Mouse (Mus musculus) hindbrain, embryonic 13.5 days (tissue): ENCODE results near the gene Arl15. TPM values are rescaled to one million over a fixed set of nuclear protein-coding genes. Genes with fewer than 3 reads are reported as not detected.

Source experiments
- ATAC-seq: fragments of 200-750 bp; cut with Nextera tagmentation; 2 replicates; pipeline ENCODE4 v1.8.0; 2017; ENCODE audit warnings: moderate TSS enrichment; ENCODE audit not compliant: low FRiP score
- H3K27ac ChIP-seq: fragments of 300-500 bp; sonication (generic); 2 replicates; pipeline ENCODE4 v1.5.1; 2015; ENCODE audit warnings: inconsistent platforms, mild to moderate bottlenecking, moderate library complexity
- H3K27me3 ChIP-seq: fragments of 300-500 bp; sonication (generic); 2 replicates; pipeline ENCODE4 v1.6.1; 2015; ENCODE audit warnings: mild to moderate bottlenecking, inconsistent platforms
- H3K36me3 ChIP-seq: fragments of 300-500 bp; sonication (generic); 2 replicates; pipeline ENCODE4 v1.6.1; 2015; ENCODE audit warnings: mild to moderate bottlenecking, inconsistent platforms
- H3K4me1 ChIP-seq: fragments of 300-500 bp; sonication (generic); replicated peaks from 2 replicates; pipeline ENCODE4 v1.6.1; 2015; ENCODE audit warnings: inconsistent platforms
- H3K4me2 ChIP-seq: fragments of 300-500 bp; sonication (generic); 2 replicates; pipeline ENCODE4 v1.6.1; 2015; ENCODE audit warnings: inconsistent platforms, mild to moderate bottlenecking, moderate library complexity
- H3K4me3 ChIP-seq: fragments of 300-500 bp; sonication (generic); 2 replicates; pipeline ENCODE4 v1.5.1; 2015; ENCODE audit warnings: mild to moderate bottlenecking, inconsistent platforms
- H3K9ac ChIP-seq: fragments of 300-500 bp; sonication (generic); 2 replicates; pipeline ENCODE4 v1.6.1; 2015; ENCODE audit warnings: mild to moderate bottlenecking, inconsistent platforms
- H3K9me3 ChIP-seq: fragments of 300-500 bp; sonication (generic); 2 replicates; pipeline ENCODE4 v1.6.1; 2016; ENCODE audit warnings: inconsistent platforms
- WGBS: fragments of 180-500 bp; shearing (Covaris S2); methylation state at CpG from one replicate; pipeline ENCODE4 v1.1.7; 2015; 5-methylcytosine and 5-hydroxymethylcytosine counted together
- polyA plus RNA-seq: library from polyadenylated mRNA; unstranded; fragments of >200 nt; fragmentation: Nextera tagmentation; extraction: Ambion mirVana; gene quantifications from 2 replicates; pipeline ENCODE4 v1.2.1, GENCODE M21; 2015

Arl15 gene
- polyA plus RNA-seq, 1 experiment from 2014 or later: 17.3 TPM

DNA sequence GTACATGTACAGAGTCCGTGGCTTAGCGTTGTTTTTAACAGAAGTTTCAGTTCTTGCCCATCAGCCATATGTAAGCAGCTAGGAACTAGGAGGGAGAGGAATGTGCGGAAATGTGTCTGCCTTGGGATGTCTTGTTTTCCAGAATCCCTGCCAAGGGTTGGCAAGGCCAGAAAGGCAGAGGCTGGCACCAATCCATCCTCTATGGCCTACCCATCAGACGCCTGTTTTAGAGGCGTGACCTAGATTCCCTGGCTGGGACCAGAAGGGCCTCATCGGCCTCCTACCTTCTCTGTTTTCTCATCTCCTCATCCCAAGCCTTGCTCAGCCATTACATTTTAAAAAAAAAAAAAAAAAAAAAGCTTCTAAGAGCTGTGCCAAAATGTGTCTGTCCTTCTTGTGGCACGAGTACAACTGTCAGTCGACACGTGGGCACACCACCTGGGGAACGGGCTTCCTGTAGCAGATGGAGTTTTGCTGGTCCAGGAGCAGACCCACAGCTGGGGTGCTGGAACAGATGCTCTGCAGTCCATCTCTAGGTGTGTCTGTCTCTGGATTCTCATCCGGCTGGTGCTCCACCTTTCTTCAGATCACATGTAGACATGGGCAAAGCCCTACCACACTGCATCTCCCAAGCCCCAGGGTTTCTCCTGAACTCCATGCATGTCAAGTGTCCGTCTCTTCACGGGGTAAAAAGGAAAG is 192.7 kb downstream of the Arl15 start:
- no peaks in the 10 kb centered on the region for H3K9me3 ChIP-seq
- H3K4me2 ChIP-seq: no peak overlapping the region
- H3K27me3 ChIP-seq: no peaks in the 10 kb centered on the region
- ATAC-seq: peak; percentile 65
- H3K27ac ChIP-seq: no peak overlapping the region
- 0 out of 2 replicates have a peak, but pooled peaks cover 3% of the 10 kb centered on the region for H3K36me3 ChIP-seq
- peaks cover 6% of the 10 kb centered on the region for H3K4me1 ChIP-seq
- H3K4me3 ChIP-seq: no peak overlapping the region
- no peak overlapping the region for H3K9ac ChIP-seq
- 76% methylated on average over 13 of the region's 13 CpGs for WGBS

DNA sequence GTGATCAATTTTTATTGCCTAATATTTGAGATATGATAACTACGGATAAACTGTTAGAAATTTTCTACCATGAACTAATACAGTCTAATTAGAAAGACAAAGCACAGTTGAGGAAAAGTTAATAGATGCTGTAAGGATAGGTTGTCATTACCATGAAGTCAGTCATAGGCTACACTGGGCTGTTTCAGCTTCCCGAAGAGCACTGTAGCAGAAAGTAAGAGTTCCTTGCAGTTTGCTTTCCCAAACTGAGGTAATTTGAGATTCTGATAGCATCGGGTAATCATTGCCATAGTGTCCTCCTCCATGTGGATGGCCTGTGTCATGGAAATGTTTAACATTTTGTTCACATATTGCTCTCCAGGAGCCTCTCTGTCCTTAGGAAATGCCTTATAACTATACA is 195.9 kb downstream of the Arl15 start:
- Histone ChIP-seq H3K36me3 (0 out of 2 replicates have a peak, but pooled peaks cover 3% of the 10 kb centered on the region), H3K4me3 (no peak overlapping the region), H3K9ac (no peak overlapping the region), H3K27ac (no peak overlapping the region), H3K9me3 (no peaks in the 10 kb centered on the region), H3K27me3 (no peaks in the 10 kb centered on the region), H3K4me1 (peaks cover 2% of the 10 kb centered on the region; the same call in 1 of the 2 replicates), H3K4me2 (no peak overlapping the region)
- WGBS: 86% methylated on average over 3 of the region's 3 CpGs
- ATAC-seq: no peak

DNA sequence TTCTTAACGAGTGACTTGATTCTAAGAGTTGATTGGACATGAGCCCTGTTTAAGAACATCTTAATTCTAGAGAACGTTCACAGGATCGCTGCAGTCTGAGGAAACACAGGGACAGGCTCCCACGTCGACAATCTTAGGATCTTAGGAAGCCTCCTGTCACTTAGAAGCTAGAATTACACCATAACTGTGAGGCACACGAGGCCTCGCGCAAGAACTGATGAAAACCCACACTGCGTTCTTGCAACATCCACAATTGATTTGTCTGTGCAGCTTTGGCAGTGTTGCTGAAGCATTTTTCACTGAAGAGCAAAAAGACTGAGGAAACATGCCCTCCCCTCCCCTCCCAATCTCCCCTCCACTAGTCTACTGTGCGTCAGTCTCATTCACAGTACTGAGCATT is 196.4 kb downstream of the Arl15 start:
- WGBS: 76% methylated on average over 10 of the region's 10 CpGs
- no peak overlapping the region for H3K27ac ChIP-seq
- no peaks in the 10 kb centered on the region for H3K9me3 ChIP-seq
- 0 out of 2 replicates have a peak, but pooled peaks cover 3% of the 10 kb centered on the region for H3K36me3 ChIP-seq
- H3K4me3 ChIP-seq: no peak overlapping the region
- H3K27me3 ChIP-seq: no peaks in the 10 kb centered on the region
- H3K4me2 ChIP-seq: no peak overlapping the region
- no peak for ATAC-seq
- H3K4me1 ChIP-seq: peaks cover 6% of the 10 kb centered on the region
- no peak overlapping the region for H3K9ac ChIP-seq

DNA sequence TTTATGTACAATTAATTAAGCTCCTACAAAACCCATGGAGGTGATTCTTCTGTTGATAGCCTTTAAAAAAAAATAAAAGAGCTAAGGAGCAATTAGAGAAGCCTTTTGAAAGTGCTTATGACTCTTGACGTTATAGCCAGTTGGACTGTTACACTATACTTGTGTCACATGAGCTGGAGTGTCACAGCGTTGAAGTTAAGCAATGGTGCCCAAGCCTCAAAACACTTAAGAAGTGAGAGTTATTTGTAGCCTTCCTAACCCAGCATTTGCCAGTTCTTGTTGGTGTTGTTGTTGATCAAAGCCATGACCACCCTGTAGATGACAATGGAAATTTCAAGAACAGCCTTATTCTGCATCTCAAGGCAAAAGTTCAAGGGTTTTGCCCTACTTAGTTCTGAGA is 198.8 kb downstream of the Arl15 start:
- Histone ChIP-seq H3K36me3 (0 out of 2 replicates have a peak, but pooled peaks cover 3% of the 10 kb centered on the region), H3K9me3 (no peaks in the 10 kb centered on the region), H3K4me3 (no peak overlapping the region), H3K27me3 (no peaks in the 10 kb centered on the region), H3K4me1 (peaks cover 9% of the 10 kb centered on the region), H3K9ac (no peak overlapping the region), H3K27ac (no peak overlapping the region), H3K4me2 (no peak overlapping the region)
- 94% methylated on average over 2 of the region's 2 CpGs for WGBS
- ATAC-seq: no peak

GRCm38 (mm10) chr13:113994586-113994985 is 200.3 kb downstream of the Arl15 start:
- H3K4me1 ChIP-seq: peaks cover 9% of the 10 kb centered on the region
- no peaks in the 10 kb centered on the region for H3K36me3 ChIP-seq
- ATAC-seq: no peak
- H3K27ac ChIP-seq: no peak overlapping the region
- H3K4me2 ChIP-seq: no peak overlapping the region
- H3K9me3 ChIP-seq: no peaks in the 10 kb centered on the region
- WGBS: 74% methylated on average over 6 of the region's 6 CpGs
- H3K4me3 ChIP-seq: no peak overlapping the region
- no peak overlapping the region for H3K9ac ChIP-seq
- no peaks in the 10 kb centered on the region for H3K27me3 ChIP-seq

GRCm38 (mm10) chr13:113995490-113996236 is 201.4 kb downstream of the Arl15 start:
- no peak for ATAC-seq
- no peak overlapping the region for H3K4me2 ChIP-seq
- no peak overlapping the region for H3K9ac ChIP-seq
- no peaks in the 10 kb centered on the region for H3K27me3 ChIP-seq
- H3K9me3 ChIP-seq: no peaks in the 10 kb centered on the region
- no peak overlapping the region for H3K4me3 ChIP-seq
- WGBS: 32% methylated on average over 9 of the region's 9 CpGs
- no peak overlapping the region for H3K27ac ChIP-seq
- H3K36me3 ChIP-seq: no peaks in the 10 kb centered on the region
- peaks cover 9% of the 10 kb centered on the region for H3K4me1 ChIP-seq

GRCm38 (mm10) chr13:113998811-113999210 is 204.5 kb downstream of the Arl15 start:
- WGBS: 79% methylated on average over 12 of the region's 12 CpGs
- Histone ChIP-seq H3K4me3 (no peak overlapping the region), H3K27me3 (no peaks in the 10 kb centered on the region), H3K27ac (no peak overlapping the region), H3K36me3 (no peaks in the 10 kb centered on the region), H3K9me3 (no peaks in the 10 kb centered on the region), H3K4me1 (peaks cover 9% of the 10 kb centered on the region), H3K9ac (no peak overlapping the region), H3K4me2 (no peak overlapping the region)
- ATAC-seq: no peak

- no peaks in the 10 kb centered on the region for H3K9me3 ChIP-seq
- H3K4me2 ChIP-seq: no peak overlapping the region
- no peaks in the 10 kb centered on the region for H3K27me3 ChIP-seq
- no peak overlapping the region for H3K27ac ChIP-seq
- H3K4me1 ChIP-seq: no peaks in the 10 kb centered on the region
- no peak overlapping the region for H3K4me3 ChIP-seq
- ATAC-seq: no peak
- no peaks in the 10 kb centered on the region for H3K36me3 ChIP-seq
- no peak overlapping the region for H3K9ac ChIP-seq
- 94% methylated on average over 10 of the region's 10 CpGs for WGBS
These were observed 209.2 kb downstream of the Arl15 start for GRCm38 (mm10) chr13:114003463-114003862.

DNA sequence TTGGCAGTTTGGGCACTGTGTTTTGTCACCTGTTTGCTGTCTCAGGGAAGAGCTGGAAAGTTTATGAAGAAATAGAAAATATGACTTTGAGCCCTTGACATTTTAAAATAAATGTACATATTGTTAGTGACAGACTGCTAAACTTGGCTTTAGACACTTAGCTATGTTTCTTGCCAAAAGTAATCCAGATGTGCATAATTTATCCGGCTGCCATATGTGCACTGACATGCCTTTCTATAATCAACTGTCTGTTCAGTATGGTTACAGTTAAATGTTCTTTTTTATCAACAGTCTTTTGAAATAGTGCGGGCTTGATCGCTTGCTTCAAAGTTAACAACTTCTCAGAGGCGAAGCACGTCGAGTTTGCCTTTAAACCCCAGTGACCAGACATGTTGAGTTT is 209.9 kb downstream of the Arl15 start:
- Histone ChIP-seq H3K4me2 (no peak overlapping the region), H3K36me3 (no peaks in the 10 kb centered on the region), H3K27ac (no peak overlapping the region), H3K4me3 (no peak overlapping the region), H3K9me3 (no peaks in the 10 kb centered on the region), H3K4me1 (no peaks in the 10 kb centered on the region), H3K27me3 (no peaks in the 10 kb centered on the region), H3K9ac (no peak overlapping the region)
- 87% methylated on average over 6 of the region's 6 CpGs for WGBS
- ATAC-seq: no peak

- Histone ChIP-seq H3K4me3 (no peak overlapping the region), H3K27ac (no peak overlapping the region), H3K4me1 (peaks cover 5% of the 10 kb centered on the region), H3K4me2 (no peak overlapping the region), H3K27me3 (no peaks in the 10 kb centered on the region), H3K36me3 (no peaks in the 10 kb centered on the region), H3K9me3 (no peaks in the 10 kb centered on the region), H3K9ac (no peak overlapping the region)
- no peak for ATAC-seq
- 84% methylated on average over 9 of the region's 9 CpGs for WGBS
These were observed 215.5 kb downstream of the Arl15 start for GRCm38 (mm10) chr13:114009786-114010185.

- Histone ChIP-seq H3K4me2 (no peak overlapping the region), H3K4me3 (no peak overlapping the region), H3K27ac (no peak overlapping the region), H3K9me3 (no peaks in the 10 kb centered on the region), H3K27me3 (no peaks in the 10 kb centered on the region), H3K9ac (no peak overlapping the region), H3K36me3 (no peaks in the 10 kb centered on the region), H3K4me1 (peaks cover 5% of the 10 kb centered on the region)
- no peak for ATAC-seq
- 71% methylated on average over 9 of the region's 9 CpGs for WGBS
These were observed 216.2 kb downstream of the Arl15 start for GRCm38 (mm10) chr13:114010521-114010920.

GRCm38 (mm10) chr13:114011019-114011418 is 216.7 kb downstream of the Arl15 start:
- Histone ChIP-seq H3K27me3 (no peaks in the 10 kb centered on the region), H3K36me3 (no peaks in the 10 kb centered on the region), H3K4me3 (no peak overlapping the region), H3K9ac (no peak overlapping the region), H3K4me2 (no peak overlapping the region), H3K27ac (no peak overlapping the region), H3K4me1 (peaks cover 5% of the 10 kb centered on the region), H3K9me3 (no peaks in the 10 kb centered on the region)
- ATAC-seq: peak; percentile 54
- 40% methylated on average over 12 of the region's 12 CpGs for WGBS

DNA sequence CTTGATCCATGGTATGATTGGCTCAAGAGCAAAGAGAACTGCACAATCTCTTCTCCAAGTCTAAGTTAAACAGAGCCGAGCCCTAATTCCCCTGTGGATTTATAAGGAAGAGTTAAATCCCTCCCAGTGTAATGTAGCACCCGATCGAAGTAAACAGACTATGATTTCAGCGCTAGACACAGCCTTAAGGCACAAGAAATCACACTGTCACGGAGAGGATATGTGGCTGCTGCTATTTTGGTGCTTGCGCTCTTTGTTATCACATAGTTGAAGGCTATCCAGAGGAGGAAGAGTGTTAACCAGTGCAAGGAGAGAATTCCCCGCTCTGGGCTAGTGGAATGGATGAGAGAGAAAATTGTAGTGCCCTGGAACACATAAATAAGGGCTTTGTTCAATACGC is 223.6 kb downstream of the Arl15 start:
- H3K4me1 ChIP-seq: 0 out of 2 replicates have a peak, but pooled peaks cover 7% of the 10 kb centered on the region
- H3K27me3 ChIP-seq: no peaks in the 10 kb centered on the region
- no peak overlapping the region for H3K4me2 ChIP-seq
- no peak overlapping the region for H3K9ac ChIP-seq
- no peak overlapping the region for H3K4me3 ChIP-seq
- 78% methylated on average over 8 of the region's 8 CpGs for WGBS
- no peak overlapping the region for H3K27ac ChIP-seq
- no peaks in the 10 kb centered on the region for H3K9me3 ChIP-seq
- no peak for ATAC-seq
- no peaks in the 10 kb centered on the region for H3K36me3 ChIP-seq
